Mouse (Mus musculus) c-Kit-negative CD71-positive TER-119-positive erythroid progenitor cells, embryonic 14.5 days (primary cell): Measurements from ENCODE around the gene Cfdp1.

Experiments used
- DNase-seq: peaks from one replicate; pipeline ENCODE4 v3.0.0-alpha.2; 2013; ENCODE audit warnings: low read depth, low spot score

Cfdp1 gene

DNA sequence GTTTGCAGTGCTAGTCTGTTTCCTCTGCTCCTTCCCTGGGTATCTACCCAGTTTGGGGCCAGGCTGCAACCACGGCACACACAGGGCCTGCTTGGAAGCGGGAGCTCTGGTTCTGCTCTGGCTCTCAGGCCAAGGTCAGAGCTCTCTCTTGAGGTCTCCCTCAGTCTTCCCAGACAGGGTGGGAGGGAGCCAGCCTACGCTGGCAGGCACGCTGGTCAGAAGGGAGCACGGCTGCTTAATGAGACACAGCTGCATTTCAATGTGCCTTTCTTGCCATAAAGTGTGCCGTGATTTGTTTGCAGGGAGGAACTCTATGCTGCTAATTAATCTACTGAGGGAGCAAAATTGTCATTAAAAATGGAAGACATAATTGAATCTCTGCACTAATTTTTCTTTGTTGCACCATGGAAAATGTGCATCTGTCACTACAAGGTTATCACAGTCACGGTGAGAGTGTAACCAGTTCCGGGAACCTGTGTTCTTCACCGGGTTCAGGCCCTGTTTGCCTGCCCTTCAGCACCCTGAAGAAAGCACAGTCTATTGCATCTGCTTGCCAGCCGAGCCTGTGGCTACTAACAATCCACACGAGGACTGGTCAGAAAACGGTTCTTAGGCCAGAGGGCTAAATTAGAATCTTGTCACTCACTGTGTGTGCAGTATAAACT is 84.2 kb downstream of the Cfdp1 start:
- DNase-seq: no peak

DNA sequence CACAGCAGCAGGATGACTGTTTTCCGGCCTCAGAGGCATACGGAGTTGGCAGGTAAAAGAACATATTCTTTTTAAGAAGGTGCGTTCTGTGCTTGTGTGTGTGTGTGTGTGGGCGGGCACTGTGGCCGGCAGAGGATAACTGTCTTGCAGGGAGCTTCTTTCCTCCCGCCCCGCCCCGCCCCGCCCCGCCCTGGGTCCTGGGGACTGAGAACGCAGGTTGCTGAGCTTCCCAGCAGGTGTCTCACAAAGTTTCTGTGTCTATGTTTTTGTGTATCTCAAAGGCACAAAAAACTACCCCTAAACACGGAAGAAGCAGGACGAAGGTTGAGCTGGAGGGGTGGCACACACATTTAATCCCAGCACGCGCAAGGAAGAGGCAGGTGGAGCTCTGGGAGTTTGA is 84.8 kb downstream of the Cfdp1 start:
- no peak for DNase-seq

DNA sequence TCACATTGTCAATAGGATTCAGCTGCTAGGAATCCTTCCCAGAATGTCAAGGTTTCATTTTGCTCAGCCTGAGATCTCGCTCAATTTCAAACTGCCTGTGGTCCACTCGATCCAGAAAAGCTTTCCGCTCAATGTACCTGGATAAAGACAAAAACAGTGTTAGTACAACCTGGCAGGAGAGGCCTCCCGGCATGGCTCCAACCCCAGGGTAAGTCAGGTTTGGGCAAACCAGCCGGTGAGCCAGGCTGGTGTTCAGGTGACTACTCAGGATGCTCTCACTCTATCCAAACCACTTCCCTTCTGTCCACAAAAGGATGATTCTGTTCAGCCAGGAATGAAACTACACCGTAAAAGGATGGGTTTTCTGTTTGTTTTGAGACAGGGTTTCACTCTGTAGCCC is 85.4 kb downstream of the Cfdp1 start:
- no peak for DNase-seq

DNA sequence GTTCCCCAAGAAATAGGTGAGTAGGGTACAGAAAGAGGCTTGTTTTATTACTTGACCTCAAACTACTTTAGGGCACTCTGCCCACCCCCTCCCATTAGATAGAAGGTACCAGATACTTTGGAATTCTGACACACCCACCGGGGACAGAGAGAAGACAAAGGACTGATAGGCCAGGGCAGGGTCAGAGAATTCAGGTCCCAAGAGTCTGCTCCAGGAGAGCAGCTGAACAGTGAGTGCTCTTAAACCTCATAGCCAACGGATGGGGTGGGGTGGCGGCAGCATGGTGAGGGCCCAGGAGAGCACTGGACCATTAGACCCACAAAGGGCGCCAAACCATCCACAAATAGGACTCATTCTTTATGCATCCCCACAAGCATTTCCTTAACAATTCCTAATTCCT is 88.5 kb downstream of the Cfdp1 start:
- DNase-seq: no peak

DNA sequence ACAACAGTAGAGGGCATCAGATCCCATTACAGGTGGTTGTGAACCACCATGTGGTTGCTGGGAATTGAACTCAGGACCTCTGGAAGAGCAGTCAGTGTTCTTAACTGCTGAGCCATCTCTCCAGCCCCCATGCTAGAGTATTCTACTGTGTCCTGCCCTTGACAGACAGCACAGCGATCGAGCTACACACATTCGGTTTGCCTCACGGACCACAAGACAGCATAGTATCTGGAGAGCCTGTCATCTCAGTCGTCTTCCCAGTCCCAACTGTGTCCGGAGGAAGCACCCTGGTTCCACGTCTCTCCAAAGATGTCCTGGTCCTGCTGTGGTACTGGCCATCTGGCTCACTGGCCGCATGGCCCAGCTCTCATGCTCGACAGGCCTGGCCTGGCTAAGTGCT is 89.0 kb downstream of the Cfdp1 start:
- DNase-seq: no peak

DNA sequence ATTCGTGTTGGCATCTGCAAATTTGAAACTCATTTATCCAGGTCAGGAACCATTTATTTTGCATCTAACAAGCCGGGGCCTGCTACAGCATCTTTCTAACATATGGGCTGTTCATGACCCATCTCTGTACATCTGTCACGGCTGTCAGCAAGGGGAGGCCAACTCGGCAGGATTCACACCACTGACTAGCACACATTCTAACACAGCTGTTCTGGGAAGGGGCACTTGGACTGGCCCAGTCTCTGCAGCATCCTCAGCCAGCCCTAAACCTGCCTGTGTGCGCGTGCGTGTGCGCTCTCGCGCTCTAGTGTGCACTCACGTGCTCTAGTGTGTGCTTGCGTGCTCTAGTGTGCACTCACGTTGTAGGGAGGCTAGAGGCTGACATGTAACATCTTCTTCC is 93.4 kb downstream of the Cfdp1 start:
- DNase-seq: no peak

DNA sequence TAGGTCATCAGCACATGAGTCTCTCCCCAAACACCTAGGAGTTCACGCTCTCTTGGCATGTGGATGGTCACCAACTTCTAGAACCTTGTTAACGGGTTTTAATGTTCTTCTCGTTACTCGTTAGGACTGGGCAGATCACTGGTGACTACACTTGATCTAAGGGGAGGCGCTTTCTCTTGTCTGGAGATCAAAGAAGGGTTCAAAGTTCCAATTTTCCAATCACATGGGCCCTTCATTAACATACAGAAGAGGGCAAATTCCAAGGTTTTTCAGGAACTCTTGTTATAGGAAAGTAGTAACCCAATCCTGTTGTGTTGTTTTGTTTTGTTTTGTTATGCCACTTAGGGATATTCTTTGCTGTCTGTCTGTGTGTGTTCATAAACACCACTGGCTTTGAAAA is 95.3 kb downstream of the Cfdp1 start:
- DNase-seq: no peak

DNA sequence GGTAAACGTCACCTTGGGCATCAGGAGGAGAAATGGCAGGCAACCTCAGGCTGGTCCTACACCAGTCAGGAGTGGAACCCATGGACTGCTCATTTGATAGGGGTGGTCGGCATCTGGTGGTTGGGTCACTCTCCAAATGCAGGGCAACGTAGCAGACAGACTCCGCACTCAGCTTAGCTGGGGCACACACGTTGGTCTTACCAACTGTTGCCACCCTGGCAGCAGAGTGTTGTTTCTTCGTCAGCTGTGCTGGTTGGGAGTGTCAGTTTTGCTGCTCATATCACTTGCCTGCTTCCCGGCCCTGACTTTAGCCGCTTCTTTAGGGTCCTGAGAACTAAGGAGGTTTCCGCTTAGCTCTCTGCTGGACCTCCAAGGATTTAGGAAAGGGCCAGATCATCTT is 96.5 kb downstream of the Cfdp1 start:
- DNase-seq: no peak

DNA sequence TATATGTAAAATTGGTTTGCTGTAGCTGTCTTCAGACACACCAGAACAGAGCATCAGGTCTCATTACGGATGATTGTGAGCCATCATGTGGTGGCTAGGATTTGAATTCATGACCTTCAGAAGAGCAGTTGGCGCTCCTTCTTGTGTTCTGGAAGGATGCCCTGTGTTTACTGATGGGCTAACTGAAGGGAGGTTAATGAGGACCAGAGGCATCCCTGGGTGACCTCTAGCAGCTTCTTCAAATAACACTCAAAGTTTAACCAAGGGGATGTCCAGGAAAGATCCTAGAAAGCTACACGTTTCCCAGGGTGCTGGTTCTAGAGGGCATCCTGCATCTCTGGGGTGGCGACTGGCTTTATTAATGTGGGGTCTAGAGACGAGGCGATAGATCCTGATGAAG is 99.4 kb downstream of the Cfdp1 start:
- no peak for DNase-seq

DNA sequence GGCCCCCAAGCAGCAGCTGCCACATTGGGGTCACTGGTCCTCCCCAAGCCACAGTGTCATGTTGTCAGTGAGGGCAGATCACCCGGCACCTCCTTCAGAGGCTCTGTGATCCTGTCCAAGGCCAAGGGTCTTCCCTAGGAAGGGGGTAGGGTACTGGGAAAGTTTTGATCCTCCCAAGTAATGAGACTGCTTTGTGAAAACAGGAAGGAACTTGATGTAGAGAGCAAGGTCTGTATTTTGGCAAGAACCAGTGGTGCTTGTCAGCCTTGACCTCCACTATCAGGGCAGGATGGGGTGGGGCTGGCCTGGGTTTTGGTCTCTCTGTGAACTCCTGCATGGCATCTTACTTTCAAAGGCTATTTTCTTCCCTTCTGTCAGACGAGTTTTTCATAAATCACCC is 100.0 kb downstream of the Cfdp1 start:
- no peak for DNase-seq

DNA sequence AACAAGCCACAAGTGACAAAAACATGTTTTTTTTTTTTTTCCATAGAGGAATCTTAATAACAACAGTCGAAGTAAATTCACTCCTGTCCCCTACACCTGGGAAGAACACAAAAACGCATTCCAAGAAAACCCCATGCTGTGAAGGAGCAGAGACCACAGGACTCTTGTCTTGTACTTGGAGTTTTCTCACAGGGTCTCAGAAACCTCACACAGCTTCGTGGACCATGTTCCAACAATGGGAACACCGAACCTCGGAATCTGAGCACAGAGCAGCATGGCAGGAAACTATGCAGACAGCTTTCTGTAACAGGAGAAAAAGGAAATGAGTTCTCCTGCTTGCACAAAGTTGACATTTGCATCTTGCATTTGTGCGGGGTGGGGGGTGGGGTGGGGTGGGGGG is 105.3 kb downstream of the Cfdp1 start:
- DNase-seq: no peak

DNA sequence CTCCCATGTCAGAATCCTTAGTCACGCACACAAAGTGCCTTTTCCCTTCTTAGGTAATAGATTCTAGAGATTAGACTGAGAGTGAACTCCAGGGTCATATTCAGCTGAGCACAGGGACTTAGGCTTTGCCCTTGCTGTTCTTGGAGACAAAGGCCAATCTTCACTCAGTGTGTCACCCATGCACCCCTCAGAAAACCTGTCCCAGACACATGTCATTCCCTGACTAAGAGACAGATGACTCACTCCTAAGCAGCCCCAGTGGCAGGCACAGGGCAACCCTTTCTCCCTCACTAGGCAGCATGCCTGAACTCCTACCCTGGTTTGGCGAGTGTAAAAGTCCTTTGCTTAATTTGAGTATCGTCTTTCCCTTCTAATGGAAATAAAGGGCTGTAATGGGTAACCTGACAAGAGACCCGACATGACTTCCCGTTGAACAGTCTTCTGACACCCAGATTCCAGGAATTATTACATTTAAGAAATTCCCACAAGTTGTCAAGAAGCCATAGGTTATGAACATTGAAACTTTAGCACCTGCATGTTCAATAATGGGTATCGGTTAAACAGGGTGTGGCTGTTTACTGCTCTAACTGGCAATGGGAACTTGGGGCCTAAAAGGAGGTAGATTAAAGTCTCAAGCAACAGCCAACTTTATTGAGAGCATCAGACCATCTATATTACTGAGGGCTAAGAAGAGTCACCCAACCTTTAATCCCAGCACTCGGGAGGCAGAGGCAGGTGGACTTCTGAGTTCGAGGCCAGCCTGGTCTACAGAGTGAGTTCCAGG is 106.0 kb downstream of the Cfdp1 start:
- no peak for DNase-seq

DNA sequence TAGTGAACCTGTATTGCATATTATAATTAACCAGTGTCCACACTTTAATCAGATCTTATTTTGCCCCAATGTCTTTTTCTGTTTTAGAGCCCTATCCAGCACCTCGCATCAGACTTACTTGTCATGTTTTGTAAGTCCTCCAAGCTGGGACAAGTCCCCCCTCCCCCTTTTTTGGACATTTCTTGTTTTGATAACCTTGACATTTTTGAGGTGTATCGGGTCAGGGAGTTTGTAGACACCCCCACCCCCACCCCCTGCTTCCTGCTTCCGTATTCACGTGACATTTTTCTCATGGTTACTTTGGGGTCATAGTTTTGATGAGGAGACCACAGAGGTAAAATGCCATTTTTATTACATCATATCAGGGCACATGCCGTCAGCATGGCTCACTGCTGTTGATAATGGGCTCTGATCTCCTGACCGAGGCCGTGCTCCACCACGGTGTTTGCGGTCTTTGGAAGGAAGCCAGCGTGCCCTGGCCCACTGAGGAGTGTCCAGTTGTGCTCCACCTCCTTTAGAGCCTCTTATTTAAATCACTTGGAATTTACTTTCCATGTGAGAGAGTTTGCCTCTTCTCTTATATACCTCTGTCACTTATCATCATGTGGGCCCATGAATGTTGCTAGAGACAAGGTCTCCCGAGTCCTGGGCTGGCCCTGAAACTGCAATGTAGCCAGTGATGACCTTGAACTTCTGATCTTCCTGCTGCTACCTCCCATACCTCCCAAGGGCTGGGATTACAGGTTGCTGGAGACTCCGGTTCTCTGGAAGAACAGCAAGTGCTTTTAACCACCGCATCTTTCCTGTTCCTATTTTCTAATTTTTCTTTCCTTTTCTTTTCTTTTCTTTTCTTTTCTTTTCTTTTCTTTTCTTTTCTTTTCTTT is 107.3 kb downstream of the Cfdp1 start:
- DNase-seq: no peak

DNA sequence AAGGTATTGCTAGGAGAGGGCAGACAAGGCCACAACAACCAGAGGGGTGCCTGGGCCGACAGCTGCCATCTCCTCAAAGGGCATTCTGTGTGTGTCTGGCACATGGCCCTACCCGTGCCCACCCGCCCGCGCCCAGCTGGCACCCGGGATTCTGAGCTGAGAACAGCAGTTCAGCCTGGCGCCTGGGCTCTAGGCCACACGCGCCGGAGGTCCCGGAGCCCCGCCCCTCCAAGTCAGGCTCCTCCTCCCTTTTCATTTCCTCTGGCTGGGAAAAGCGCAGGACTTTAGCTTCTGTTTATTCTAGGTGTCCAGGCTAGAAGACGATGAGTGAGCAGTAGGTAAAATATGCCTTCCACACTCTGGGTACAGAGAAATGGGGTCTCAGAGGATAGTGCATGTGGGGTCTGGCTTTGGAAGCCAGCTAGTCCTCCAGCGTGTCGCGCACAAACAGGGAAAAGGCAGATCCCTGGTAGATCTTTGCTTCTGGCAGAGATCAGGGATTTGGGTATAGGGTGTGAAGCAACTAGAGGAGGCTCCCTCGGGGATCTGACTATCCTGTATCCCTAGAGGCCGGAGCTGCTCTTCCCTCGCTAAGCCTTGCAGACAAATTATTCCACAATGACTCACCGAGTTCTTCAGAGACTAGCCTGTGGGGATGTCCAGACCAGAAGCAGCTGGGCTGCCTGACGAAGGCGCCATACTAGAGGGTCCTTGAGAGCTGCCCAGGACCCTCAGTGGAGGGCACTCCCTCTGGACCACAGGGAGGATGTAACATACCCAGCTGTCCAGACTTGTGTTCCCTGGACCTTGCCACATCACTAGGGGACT is 108.3 kb downstream of the Cfdp1 start:
- DNase-seq: no peak

DNA sequence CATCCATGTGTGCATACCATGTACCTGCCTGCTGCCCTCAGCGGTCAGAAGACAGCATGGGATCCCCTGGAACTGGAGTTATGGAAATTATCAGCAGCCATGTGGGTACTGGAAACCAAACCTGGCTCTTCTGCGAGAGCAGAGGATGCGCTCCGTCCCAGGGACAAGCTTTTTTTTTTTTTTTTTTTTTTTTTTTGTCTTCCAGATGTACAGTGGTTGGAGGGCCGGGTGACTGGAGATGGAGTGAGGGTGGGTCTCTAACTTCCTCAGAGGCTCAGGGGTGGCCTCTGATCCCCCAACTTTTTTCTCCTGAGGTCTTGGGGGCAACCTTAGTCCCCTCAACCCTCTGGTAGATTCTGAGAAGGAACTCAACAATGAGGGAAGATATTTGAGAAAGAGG is 109.0 kb downstream of the Cfdp1 start:
- no peak for DNase-seq

DNA sequence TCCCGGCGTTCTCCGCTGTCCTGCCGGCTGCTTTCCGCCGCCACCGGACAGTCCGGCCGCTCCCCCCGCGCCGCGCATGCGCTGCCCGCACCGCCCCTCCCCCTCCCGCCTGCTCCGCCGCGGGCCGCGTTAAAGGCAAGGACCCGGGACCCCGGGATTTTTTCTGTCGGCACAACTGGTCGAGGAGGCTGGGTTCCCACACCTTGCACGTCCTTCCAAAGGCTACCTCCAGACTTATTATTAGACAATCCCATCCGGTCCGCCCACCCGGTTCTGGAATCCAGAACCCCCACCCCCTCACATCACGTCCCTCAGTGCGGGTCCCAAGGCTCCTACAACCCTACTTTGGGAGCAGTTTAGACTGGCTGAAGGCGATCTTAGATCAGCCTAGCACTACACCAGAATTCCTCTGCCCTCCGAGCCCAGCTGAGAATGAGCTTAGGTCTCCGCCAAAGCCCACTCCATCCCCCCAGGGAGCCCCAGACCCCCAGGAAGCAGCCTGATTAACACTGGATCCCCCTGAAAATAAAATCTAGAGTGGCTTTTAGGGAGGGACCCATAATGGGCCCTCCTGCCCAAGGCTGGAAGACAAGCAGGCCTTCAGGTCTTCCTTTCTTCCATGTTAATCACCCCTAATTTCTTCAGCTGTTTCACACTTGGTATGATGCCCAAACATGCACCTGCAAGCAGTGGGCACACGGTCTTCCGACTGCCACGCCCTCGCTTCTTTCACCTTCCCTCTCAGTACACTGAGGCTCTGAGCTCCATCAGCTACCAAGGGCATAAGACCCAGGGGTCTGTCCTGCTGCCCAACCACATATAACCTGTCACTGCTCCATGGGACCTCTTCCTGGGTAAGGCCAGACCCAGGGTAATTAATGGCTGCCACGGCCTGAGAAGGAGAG is 110.0 kb downstream of the Cfdp1 start, which contains the start of gene Bcar1:
Gene Bcar1, minus strand, starts transcription at position 18 of the 905 bp plus-strand sequence.
- no peak for DNase-seq

DNA sequence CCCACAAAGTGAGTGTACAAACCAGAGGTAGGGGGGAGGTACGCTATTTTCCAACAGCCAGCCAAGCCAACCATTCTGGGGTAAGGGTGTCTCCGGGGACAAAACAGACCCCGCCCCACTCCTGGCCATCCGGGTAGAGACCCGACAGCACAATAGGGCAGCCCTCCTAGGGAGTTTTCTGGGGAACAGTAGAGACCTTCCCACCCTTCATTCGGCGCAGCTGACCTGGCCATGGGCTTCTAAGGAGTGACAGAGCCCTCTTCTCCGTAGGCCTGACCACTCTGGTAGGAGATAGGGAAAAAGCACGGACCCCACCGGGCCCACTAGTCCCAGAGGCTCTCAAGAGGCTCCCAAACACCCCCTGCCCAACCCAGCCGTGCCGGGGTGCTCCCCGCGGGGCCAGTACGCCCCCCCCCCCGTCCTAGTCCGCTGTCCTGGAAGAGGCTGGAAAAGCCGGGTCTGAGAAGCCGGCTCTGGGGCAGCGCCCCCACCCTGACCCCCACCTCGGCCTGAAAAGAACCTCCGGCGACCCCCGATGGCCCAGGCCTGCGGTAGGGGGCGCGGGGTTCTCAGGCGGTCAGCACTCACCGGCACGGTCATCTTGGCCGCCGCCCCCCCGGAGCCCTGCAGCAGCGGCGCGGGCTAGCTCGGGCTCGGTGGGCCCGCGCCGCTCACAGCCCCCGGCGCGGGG is 110.8 kb downstream of the Cfdp1 start:
- DNase-seq: no peak

DNA sequence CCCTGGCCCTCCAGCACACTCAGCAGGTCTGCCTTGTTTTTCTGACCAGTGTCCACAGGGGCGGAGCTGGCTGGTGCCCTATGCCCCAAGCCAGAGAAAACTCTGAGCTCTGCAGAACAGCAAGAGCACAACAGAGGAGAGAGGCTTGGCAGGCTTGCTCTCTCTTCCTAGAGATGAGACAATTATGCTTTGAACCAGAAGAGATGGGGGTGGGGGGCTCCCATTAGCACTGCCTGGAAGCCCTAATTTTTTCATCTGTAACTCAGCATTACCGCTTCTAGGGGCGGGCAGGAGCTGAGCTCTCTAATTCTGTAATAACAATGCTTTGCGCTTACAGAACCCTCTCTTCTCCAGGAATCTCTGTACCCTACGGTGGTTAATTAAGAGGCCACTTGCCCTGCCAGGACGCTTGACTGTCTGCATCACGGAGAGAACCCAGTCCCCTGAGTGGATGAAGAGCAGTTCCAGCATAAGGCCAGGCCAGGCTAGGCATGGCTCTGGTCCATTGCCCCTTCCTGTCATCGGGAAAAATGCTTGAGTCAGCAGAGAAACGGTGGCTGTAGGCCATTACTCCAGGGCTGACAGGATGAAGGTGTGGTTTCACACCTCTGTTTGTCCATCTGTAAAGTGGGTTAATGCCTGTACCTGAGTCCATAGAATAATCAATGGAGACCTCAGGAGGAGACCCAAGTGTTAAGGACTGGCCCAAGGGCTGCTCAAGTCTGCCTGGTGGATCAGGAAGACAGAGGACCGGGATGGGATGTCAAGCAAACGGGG is 111.6 kb downstream of the Cfdp1 start:
- no peak for DNase-seq

DNA sequence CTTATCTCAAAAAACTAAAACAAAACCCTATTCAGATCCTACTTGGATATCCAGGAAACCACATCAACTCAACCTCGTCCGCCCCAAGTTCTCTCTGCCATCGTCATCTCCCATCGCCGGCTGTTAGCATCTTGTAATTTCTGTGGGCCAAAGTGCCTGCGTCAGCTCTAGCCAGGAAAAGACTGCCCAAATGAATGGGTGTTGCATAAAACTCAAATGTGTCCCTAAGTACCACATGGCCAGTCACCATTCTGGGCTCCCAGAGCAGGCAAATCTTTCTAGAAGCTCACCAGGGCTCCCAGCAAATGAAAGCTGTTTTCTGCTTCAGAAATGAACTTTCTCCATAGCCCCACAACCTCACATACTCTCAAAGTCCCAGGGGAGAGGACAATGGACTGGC is 112.5 kb downstream of the Cfdp1 start:
- no peak for DNase-seq
